Mouse (Mus musculus): ENCODE results near the gene Rpl26. TPM values are rescaled to one million over a fixed set of nuclear protein-coding genes. Genes with fewer than 3 reads are reported as not detected.

Rpl26 gene
- polyA plus RNA-seq (2015; fragmentation: Nextera tagmentation; extraction: Ambion mirVana) = 508 and 533 TPM in 2 replicates

DNA sequence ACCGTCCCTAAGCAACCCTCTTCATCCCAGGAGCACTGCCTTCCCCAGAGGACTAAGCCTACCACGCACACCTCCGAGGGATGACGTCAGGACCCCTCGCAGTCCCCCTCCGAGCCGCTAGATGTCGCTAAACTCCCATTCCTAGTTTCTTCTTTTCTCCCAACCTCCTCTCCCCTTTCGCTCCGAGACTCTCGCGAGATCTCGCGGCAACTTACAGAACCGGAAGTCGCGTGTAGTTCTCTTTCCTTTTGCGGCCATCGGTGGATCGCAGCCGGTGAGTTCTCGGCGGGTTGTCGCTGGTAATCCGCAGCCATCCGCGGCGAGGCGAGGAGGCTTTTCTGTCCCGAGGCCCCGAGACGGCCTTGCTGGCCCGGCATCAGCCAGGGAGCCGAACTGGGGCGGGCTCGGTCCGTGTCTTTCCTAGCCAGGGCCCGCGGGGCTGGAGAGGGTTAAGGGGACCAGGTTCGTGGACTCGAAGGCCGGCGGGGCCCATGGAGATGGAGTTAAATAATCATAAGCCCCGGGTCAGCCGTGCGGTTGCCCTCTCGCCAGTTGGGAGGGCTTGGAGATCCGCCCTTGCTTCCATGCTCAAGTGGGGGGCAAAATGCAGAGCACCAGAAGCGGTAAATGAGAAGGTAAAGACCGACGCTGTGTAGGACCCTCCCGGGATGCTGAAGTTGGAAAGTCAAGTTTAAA, at the start of gene Rpl26:
Gene Rpl26 (plus strand): TSS at position 233 of the 696 bp plus-strand sequence.
- ATAC-seq = peak; percentile 89
- peak within 1 kb of the TSS; percentile 92 for H3K4me3 ChIP-seq (ENCODE audit: low read depth, low read length)
- peaks cover 19% of the 10 kb centered on the region for H3K36me3 ChIP-seq (ENCODE audit: control insufficient read depth, insufficient read depth, low read length)
- H3K4me2 ChIP-seq (ENCODE audit: low read length) = peak within 1 kb of the TSS; percentile 58
- no peaks in the 10 kb centered on the region for H3K9me3 ChIP-seq (replicated peaks; ENCODE audit: control insufficient read depth, low read length, poor library complexity, severe bottlenecking)
- no peaks in the 10 kb centered on the region for H3K27me3 ChIP-seq (ENCODE audit: control insufficient read depth, insufficient read depth, low read depth, low read length)
- peak within 1 kb of the TSS; percentile 95 for H3K9ac ChIP-seq (ENCODE audit: low read depth, low read length)
- peak within 1 kb of the TSS; percentile 92 for H3K27ac ChIP-seq (ENCODE audit: low read length)
- peaks cover 7% of the 10 kb centered on the region; the same call in 1 of the 2 replicates for H3K4me1 ChIP-seq (ENCODE audit: control insufficient read depth, insufficient read depth, low read length)
- WGBS = under 1% methylated on average over 52 of the region's 52 CpGs

DNA sequence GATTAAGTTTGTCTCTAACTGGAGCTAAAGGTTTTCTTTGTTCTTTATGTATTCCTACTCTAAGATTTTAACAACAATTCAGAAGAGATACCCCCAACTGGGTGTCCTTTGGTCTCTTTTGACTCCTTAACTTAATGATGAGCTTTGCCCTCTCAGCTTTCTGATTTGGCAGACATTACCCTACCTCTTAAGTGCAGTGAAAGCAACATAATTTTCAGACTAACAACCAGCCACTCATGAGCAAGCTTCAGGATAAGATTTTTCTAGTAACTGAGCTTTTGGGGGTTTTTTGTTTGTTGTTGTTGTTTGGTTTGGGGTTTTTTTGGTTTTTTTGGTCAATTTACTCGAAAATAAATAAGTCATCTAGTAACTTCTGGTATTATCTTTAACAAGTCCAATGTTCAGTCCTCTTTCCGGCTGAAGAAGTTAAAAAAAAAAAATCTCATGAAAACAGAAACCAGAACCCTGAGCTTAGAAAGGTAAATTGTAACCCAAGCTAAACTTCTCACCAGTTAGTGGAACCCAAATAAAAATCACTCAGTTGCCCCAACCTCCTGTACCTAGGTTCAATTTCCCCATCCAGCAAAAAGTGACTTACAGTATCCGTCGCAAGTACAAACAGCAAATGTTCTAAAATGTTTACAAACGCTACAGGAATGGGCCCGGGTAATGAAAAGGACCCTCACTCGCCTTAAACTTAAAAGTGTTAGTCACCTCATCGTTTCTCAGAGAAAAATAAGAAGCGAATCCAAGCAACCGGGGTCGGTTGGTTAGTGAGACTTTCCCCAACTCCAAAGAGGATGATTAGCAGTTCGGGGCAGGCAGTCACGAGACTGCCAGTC, 49.5 kb upstream of the Rpl26 start:
- peak overlapping the region; percentile 91 for H3K27ac ChIP-seq (ENCODE audit: low read length)
- H3K9ac ChIP-seq (ENCODE audit: low read depth, low read length) = peak overlapping the region; percentile 89
- no peaks in the 10 kb centered on the region for H3K27me3 ChIP-seq (ENCODE audit: control insufficient read depth, insufficient read depth, low read depth, low read length)
- no peak for ATAC-seq
- WGBS = 4% methylated on average over 13 of the region's 13 CpGs
- peaks cover 24% of the 10 kb centered on the region for H3K4me1 ChIP-seq (ENCODE audit: control insufficient read depth, insufficient read depth, low read length)
- no peaks in the 10 kb centered on the region for H3K36me3 ChIP-seq (ENCODE audit: control insufficient read depth, insufficient read depth, low read length)
- H3K4me3 ChIP-seq (ENCODE audit: low read depth, low read length) = peak overlapping the region; percentile 81
- H3K4me2 ChIP-seq (ENCODE audit: low read length) = peak overlapping the region; percentile 87
- H3K9me3 ChIP-seq (replicated peaks; ENCODE audit: control insufficient read depth, low read length, poor library complexity, severe bottlenecking) = no peaks in the 10 kb centered on the region

DNA sequence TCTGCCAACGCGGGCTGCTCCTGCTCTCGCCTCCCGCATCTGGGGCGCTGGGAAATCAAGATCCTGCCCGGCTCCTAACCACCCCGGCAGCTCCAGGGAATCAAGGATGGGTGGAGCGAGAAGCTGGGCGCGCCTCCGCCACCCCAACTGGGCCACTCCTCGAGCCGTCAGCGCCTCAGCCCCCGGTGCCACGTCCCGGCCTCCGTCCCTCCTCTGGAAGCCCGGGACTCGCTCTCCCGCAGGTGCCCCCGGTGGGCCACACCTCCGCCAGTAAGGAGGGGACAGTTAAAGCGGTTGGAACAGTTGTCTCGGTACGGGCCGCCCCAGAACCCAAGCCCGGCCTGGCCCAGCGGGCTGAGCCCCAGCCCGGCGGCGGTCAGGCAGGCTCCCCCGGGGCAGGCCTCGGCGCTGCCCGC, 48.9 kb upstream of the Rpl26 start:
- Histone ChIP-seq H3K4me3 (ENCODE audit: low read depth, low read length) (peak overlapping the region; percentile 81), H3K27ac (ENCODE audit: low read length) (peak overlapping the region; percentile 91), H3K9me3 (replicated peaks; ENCODE audit: control insufficient read depth, low read length, poor library complexity, severe bottlenecking) (no peaks in the 10 kb centered on the region), H3K9ac (ENCODE audit: low read depth, low read length) (peak overlapping the region; percentile 89), H3K36me3 (ENCODE audit: control insufficient read depth, insufficient read depth, low read length) (no peaks in the 10 kb centered on the region), H3K27me3 (ENCODE audit: control insufficient read depth, insufficient read depth, low read depth, low read length) (no peaks in the 10 kb centered on the region), H3K4me1 (ENCODE audit: control insufficient read depth, insufficient read depth, low read length) (peaks cover 24% of the 10 kb centered on the region), H3K4me2 (ENCODE audit: low read length) (peak overlapping the region; percentile 87)
- WGBS = 0% methylated on average over 36 of the region's 36 CpGs
- peak; percentile 47 for ATAC-seq

DNA sequence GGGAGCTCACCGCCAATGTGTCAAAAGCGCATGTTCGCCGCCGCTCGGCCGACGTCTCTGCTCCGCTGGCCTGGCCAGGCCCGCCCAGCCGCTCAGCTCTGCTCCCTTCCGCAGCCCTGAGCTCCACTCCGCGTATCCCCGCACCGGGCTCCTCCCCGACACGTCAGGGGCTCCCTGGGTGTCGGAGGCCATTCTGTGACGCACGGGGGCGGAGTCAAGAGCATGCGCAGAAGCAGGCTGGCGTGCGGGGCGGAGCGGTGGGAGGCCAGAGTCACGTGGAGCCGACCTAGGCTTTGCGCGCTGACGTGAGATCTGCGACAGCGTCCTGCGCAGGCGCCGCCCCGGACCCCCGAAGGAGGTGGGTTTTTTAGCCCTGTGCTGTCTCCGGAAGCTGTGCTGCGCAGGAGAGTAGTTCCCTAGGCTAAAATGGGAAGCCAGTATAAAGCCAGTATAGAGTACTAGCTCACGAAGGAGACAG, 48.4 kb upstream of the Rpl26 start:
- H3K9ac ChIP-seq (ENCODE audit: low read depth, low read length) = peak overlapping the region; percentile 89
- H3K4me2 ChIP-seq (ENCODE audit: low read length) = peak overlapping the region; percentile 87
- H3K27me3 ChIP-seq (ENCODE audit: control insufficient read depth, insufficient read depth, low read depth, low read length) = no peaks in the 10 kb centered on the region
- ATAC-seq = peak; percentile 100
- WGBS = under 1% methylated on average over 42 of the region's 42 CpGs
- no peaks in the 10 kb centered on the region for H3K9me3 ChIP-seq (replicated peaks; ENCODE audit: control insufficient read depth, low read length, poor library complexity, severe bottlenecking)
- H3K36me3 ChIP-seq (ENCODE audit: control insufficient read depth, insufficient read depth, low read length) = no peaks in the 10 kb centered on the region
- H3K27ac ChIP-seq (ENCODE audit: low read length) = peak overlapping the region; percentile 91
- peaks cover 24% of the 10 kb centered on the region for H3K4me1 ChIP-seq (ENCODE audit: control insufficient read depth, insufficient read depth, low read length)
- H3K4me3 ChIP-seq (ENCODE audit: low read depth, low read length) = peak overlapping the region; percentile 81

DNA sequence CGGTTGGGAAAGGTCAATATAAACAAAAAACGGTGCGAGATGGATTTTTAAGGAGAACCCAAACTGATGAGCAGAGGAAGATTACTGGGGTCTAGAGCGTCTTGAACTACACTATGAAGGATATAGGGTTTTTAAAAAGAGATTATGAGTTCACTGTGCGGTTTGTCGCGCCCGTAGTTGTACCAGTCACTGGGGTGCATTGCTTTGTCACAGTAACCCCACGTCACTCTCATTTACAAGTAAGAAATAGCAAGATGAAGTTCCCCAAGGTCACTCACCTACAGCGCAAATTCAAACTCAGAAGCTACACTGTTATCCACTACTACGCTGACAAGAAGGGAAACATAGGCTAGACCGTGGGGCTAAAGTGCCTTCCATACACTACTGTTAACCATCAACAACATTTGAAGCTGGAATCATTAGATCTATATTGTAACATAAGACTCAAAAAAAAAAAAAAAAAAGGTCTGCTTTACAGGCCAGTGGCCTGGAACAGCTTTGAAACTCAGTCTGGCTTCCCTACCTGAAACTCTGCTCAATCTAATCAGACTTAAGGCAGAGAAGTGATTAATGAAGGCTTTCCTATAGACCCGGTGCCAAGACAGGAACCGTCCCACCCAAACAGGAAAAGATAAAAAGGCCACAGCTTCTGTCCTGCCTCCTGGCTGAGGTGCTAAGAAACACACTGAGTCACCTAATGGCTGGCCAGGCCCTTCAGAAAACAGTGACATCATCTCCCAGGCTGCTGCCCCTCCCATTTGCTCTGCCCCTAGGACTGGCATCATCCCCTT, 47.6 kb upstream of the Rpl26 start:
- 47% methylated on average over 14 of the region's 14 CpGs for WGBS
- Histone ChIP-seq H3K4me1 (ENCODE audit: control insufficient read depth, insufficient read depth, low read length) (peaks cover 24% of the 10 kb centered on the region), H3K4me3 (ENCODE audit: low read depth, low read length) (peak overlapping the region; percentile 81), H3K9ac (ENCODE audit: low read depth, low read length) (peak overlapping the region; percentile 47), H3K9me3 (replicated peaks; ENCODE audit: control insufficient read depth, low read length, poor library complexity, severe bottlenecking) (no peaks in the 10 kb centered on the region), H3K27ac (ENCODE audit: low read length) (peak overlapping the region; percentile 71), H3K36me3 (ENCODE audit: control insufficient read depth, insufficient read depth, low read length) (no peaks in the 10 kb centered on the region), H3K27me3 (ENCODE audit: control insufficient read depth, insufficient read depth, low read depth, low read length) (no peaks in the 10 kb centered on the region), H3K4me2 (ENCODE audit: low read length) (peak overlapping the region; percentile 65)
- no peak for ATAC-seq

DNA sequence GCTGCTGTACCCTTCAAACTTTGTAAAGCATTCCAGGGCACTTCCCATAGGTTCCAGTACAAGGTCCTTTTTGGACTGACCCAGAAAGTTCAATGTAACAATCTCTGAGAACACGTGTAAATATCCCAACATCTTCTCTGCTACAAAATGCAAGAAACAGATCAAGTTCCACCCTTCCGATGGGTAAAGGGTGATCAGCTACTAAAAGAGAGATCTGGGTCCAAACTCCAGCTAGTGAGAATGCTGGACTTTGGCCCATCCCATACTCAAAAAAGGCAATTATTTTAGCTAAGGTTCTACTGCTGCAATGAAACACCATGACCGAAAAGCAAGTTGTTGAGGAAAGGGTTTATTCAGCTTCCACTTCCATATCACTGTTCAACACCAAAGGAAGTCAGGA, 46.8 kb upstream of the Rpl26 start:
- Histone ChIP-seq H3K4me2 (ENCODE audit: low read length) (no peak overlapping the region), H3K4me3 (ENCODE audit: low read depth, low read length) (no peak overlapping the region), H3K4me1 (ENCODE audit: control insufficient read depth, insufficient read depth, low read length) (peaks cover 24% of the 10 kb centered on the region), H3K36me3 (ENCODE audit: control insufficient read depth, insufficient read depth, low read length) (no peaks in the 10 kb centered on the region), H3K9me3 (replicated peaks; ENCODE audit: control insufficient read depth, low read length, poor library complexity, severe bottlenecking) (no peaks in the 10 kb centered on the region), H3K27ac (ENCODE audit: low read length) (no peak overlapping the region), H3K9ac (ENCODE audit: low read depth, low read length) (no peak overlapping the region), H3K27me3 (ENCODE audit: control insufficient read depth, insufficient read depth, low read depth, low read length) (no peaks in the 10 kb centered on the region)
- WGBS = 92% methylated on average over 3 of the region's 3 CpGs
- ATAC-seq = no peak

DNA sequence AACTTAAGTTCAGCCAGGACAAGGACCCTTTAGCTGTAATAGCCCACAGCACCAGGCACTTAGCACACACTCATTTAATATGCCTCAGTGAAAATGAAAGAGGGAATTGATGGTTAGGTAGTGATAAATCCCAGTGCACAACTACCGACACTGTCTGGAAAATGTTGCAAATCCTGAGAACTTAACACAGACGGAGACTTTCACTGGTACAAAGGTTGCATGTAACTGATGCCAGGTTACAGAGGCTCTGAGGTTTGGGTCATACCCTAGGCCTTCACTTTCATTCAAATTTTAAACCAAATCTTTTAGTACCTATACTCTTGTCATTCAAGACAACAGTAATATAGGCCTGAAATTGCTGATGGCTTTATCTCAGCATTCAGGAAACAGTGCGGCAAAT, 44.1 kb upstream of the Rpl26 start:
- H3K9me3 ChIP-seq (replicated peaks; ENCODE audit: control insufficient read depth, low read length, poor library complexity, severe bottlenecking) = no peaks in the 10 kb centered on the region
- ATAC-seq = no peak
- no peak overlapping the region for H3K9ac ChIP-seq (ENCODE audit: low read depth, low read length)
- H3K4me1 ChIP-seq (ENCODE audit: control insufficient read depth, insufficient read depth, low read length) = peaks cover 6% of the 10 kb centered on the region
- 88% methylated on average over 3 of the region's 3 CpGs for WGBS
- no peaks in the 10 kb centered on the region for H3K36me3 ChIP-seq (ENCODE audit: control insufficient read depth, insufficient read depth, low read length)
- H3K4me2 ChIP-seq (ENCODE audit: low read length) = no peak overlapping the region
- no peak overlapping the region for H3K4me3 ChIP-seq (ENCODE audit: low read depth, low read length)
- no peak overlapping the region for H3K27ac ChIP-seq (ENCODE audit: low read length)
- no peaks in the 10 kb centered on the region for H3K27me3 ChIP-seq (ENCODE audit: control insufficient read depth, insufficient read depth, low read depth, low read length)

DNA sequence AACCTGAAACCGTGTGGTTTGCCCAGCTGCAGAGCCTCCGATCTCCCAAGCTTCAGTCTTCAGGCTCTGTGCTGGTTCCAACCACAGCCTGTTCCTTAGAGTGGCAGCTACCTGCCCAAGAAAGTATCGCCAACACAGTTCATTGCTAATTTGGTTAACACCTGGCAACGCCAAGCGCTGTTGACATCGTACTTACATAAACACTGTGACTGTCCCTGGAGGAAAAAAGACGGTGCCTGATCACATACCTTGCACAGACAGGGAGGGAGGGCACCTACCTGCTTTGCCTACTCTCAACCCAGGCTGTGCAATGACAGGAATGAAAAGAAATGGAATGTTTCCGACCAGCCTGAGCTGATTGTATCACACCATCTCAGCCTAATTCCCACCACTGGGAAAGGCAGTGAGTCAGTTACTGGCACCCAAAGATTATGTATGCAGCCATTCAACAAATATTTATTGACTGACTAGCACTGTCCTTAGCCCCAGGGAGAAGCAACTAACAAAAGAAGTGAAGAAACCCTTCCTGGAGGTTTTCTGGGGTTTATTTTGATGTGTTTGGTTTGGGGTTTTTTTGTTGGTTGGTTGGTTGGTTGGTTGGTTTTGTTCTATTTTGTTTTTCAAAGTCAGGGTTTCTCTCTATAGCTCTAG, 41.3 kb upstream of the Rpl26 start:
- Histone ChIP-seq H3K27ac (ENCODE audit: low read length) (no peak overlapping the region), H3K9me3 (replicated peaks; ENCODE audit: control insufficient read depth, low read length, poor library complexity, severe bottlenecking) (no peaks in the 10 kb centered on the region), H3K4me1 (ENCODE audit: control insufficient read depth, insufficient read depth, low read length) (no peaks in the 10 kb centered on the region), H3K9ac (ENCODE audit: low read depth, low read length) (no peak overlapping the region), H3K36me3 (ENCODE audit: control insufficient read depth, insufficient read depth, low read length) (no peaks in the 10 kb centered on the region), H3K4me3 (ENCODE audit: low read depth, low read length) (no peak overlapping the region), H3K4me2 (ENCODE audit: low read length) (no peak overlapping the region), H3K27me3 (ENCODE audit: control insufficient read depth, insufficient read depth, low read depth, low read length) (no peaks in the 10 kb centered on the region)
- 88% methylated on average over 8 of the region's 8 CpGs for WGBS
- ATAC-seq = no peak
